Mouse (Mus musculus) thymus, postnatal 0 days (tissue): ENCODE data around the gene Fam189a2. TPM values are rescaled to one million over a fixed set of nuclear protein-coding genes. Genes with fewer than 3 reads are reported as not detected.

Experiments
- DNase-seq: peaks from one replicate; pipeline ENCODE4 v3.0.0-alpha.2; 2015; ENCODE audit warnings: low spot score
- polyA plus RNA-seq: library from polyadenylated mRNA; unstranded; fragments of >200 nt; fragmentation: Nextera tagmentation; extraction: Ambion mirVana; gene quantifications from 2 replicates; pipeline ENCODE4 v1.2.1, GENCODE M21; 2015

The Fam189a2 gene
- polyA plus RNA-seq, 1 experiment from 2014 or later = 0.44 TPM

DNA sequence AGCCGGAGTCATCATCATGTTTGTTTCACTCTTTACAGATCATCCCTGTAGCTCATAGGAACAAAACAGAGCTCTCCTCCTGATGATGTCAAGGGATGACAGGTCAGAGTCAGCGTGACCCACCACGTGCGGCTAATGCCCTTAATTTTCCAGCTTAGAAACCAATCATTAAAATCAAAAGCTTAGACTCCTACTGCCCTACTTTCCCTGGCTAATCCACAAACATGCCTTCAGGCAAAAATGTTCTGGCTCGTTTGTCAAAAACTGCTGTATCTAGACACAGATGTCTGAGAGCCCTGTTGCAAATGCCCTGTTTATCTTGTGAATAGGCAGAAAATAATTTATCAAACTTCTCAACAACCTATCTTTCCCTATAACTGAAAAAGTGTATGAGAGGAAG is 4.9 kb downstream of the Fam189a2 start:
- no peak for DNase-seq

DNA sequence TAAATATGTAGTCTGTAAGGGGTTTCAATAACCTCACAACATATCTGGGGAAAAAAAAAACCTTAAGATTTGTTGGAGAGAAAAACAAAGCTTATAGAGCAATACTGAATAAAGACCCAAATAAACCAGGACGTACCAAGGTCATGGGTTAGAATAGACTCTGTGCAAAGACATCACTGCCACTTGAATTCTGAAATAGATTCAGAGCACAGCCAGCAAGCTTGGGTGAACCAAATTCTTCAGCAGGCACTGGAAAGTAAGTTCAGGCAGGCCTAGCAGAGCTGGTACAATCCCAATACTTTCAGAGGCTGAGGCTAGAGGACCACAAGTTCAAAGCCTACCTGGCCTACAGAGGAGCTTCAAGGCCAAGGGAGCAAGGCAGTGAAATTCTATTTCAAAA is 6.2 kb downstream of the Fam189a2 start:
- no peak for DNase-seq

DNA sequence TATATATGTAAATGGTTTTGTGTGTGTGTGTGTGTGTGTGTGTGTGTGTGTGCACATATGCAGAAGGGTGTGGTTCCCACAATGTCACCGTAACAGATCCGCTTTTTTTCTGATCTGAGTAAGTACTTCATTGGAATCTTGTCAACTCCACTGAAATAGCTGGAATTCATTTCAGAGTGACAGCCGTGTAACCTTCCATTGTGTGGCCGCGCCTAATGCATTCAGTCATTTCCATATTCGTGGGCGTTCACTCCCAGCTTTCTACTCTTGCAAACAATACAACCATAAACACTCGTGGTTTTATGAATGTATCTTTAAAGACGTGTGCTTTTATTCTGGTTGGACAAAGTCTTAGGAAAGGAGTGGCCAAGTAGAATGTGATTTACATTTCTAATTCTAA is 6.7 kb downstream of the Fam189a2 start:
- no peak for DNase-seq

DNA sequence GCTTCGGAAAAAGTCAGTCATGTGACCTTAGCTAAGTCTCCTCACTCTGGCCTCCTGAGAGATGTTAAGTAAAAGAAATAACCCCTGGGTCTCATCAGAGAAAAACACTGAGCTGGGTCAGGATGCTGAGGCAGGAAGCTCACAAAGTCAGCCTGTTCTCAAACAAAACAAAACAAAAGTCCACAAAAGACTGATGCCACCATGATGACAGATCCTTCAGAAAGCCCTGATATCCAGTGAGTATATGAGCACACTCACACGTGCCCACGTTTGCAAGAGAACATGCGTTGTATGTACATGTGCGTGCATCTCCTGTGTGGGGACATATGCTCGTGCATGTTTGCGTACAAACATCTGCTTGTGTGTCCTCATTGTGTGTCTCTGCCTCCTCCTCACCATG is 7.5 kb downstream of the Fam189a2 start:
- DNase-seq = no peak

DNA sequence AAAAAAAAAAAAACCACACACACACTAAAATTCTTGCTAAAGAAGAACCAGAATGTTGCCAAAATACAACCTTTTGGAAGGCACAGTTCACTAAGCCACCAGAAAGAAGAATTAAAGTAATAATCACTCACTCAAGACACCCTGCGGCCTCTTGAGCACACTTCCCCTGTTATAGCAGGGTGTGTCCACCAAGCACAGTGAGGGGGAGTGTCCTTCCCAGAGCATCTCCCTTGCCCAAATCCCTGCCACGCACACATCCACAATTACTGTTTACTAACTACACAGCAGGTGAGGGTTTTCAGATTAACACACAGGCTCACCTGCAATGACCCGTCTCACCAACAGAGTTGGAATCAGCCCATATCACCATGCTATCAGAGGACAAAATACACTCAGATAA is 8.0 kb downstream of the Fam189a2 start:
- DNase-seq = no peak

DNA sequence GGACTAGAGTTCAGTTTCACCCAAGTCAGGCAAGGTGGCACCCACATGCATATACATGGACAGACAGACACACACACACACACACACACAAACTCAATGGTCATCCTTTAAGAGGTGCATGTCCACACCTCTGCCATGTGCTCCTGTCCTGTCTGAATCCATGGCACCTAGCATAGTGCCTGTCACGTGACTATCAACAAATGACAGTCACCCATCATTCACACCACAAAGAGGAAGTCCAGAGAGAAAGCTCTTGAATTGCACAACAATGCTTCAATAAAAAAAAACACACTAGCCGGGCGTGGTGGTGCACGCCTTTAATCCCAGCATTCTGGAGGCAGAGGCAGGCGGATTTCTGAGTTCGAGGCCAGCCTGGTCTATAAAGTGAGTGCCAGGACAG is 8.5 kb downstream of the Fam189a2 start:
- no peak for DNase-seq

DNA sequence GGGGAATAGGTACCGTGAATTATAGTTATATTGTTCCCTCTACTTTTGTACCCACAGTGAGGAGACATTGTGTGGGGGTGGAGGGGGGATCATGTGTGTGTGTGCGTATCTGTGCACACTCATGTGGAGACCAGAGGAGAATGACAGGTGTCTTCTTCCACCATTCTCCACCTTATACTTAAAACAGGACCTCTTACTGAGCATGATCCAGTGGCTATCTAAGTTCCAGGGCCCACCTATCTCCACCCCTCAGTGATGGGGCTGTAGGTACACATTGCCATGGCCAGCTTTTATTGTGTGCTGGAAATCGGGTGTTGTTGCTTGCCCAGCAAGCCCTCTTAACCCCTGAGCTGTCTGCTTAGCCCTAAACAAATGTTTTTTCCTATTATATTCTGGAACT is 10.1 kb downstream of the Fam189a2 start:
- no peak for DNase-seq

DNA sequence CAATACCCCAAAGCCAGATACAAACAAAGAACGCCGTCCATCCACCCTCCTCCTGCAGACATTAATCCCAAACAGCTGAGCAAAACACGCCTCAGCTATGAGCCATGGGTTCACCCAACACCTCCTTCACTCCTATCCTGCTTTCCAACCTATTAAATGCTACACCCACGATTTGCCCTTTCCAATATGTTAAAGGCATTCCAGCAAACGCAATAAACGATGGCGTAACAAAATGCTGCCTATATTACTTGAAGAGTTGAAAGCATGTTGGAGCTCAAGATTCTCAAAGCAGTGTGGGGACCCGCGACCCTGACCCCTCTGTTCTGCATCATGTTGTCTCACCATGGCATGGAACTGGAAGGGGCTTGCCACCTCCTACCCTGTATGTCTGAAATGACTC is 11.2 kb downstream of the Fam189a2 start:
- DNase-seq = no peak

DNA sequence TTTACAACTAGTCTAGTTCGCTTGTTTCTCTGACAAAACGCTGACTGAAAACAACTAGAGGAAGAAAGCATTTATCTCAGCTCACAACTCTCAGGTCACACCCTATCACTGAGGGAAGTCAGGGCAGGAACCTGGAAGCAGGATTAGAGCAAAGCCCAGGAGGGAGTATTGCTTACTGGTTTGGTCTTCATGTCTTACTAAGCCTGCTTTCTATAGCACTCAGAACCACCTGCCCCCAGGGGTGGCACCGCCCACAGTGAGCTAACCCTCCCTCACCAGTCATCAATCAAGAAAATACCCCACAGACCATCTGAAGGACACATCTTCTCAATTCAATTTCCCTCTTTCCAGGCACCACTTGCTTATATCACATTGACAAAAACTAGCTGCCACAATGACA is 12.4 kb downstream of the Fam189a2 start:
- no peak for DNase-seq

DNA sequence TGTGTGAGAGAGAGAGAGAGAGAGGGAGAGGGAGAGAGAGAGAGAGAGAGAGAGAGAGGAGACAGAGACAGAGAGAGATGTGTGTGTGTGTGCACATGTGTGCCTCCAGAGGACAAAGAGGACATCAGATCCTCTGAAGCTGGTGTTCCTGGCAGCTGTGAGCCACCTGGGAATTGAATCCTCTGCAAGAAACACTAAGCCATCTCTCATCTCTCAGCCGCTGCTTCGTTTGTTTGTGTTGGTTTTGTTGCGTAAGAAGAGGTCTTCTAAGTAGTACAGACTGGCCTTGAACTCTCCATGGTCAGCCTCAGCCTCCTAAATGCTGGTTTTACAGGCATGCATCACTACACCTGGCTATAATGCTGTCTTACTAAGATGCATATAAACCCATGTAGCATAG is 12.9 kb downstream of the Fam189a2 start:
- no peak for DNase-seq

DNA sequence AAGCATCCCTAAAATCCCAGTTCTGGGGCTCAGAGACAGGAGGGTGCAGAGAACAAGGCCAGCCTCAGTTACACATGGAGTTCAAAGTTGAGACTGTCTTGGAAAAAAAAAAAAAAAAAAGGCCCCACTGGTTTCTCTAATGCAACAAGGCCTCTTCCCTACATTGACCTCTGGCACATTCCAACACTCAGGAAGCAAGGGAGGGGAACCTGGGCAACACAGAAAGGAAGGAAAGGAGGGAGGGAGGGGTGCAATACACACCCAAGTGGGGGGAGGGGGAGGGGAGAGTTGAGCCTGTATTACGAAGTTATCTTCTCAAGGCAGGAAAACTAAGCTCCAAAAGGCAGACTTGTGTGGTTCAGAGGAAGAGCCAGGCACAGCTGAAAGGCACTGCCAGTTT is 13.4 kb downstream of the Fam189a2 start:
- no peak for DNase-seq

DNA sequence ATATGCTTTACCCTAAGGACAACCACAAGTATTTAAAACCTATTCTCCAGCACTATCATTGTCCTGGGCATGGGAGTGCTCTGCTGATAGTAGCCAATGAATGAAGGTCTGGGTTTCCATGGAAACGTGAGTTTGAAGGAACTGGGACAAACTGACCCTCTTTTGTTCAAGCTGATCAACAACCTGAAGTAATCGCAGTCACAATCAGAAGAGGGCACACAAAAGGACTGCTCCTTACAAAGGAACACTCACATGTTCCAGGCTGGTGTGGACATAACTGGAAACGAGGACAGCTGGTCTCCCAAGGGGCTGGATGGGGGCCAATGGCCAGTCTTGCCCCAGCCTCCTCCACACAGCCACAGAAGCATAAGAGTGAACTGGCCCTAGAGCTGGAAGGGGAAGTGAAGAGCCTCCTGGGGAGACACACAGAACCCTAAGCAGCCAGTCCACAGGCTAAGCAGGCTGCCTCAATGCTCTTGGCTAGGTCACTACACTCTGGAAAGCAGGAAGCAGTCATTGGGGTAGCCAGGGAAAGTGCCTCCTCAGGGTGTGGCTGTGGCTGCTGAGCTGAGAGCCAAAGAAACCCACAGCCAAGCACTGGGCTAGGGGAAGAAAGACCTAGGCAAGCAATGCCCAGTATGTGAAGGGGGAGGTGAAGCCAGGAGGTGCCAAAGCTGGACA is 14.0 kb downstream of the Fam189a2 start:
- DNase-seq = no peak

DNA sequence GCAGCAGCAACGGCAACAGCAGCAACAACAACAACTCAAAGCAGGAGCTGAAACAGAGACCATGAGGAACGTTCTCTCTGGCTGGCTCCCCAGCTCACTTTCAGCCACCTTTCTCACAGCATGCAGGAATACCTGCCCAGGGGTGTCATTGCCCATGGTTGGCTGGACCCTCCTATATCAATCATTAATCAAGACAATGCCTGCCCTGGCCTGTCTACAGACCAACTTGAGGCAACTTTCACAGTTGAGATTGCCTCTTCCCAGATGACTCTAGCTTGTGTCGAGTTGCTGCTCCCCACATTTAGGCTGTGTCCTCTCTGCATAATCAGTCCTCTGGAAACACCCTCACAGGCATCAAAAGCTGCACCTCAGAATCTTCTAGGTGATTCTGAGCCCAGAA is 17.6 kb downstream of the Fam189a2 start:
- DNase-seq = no peak

DNA sequence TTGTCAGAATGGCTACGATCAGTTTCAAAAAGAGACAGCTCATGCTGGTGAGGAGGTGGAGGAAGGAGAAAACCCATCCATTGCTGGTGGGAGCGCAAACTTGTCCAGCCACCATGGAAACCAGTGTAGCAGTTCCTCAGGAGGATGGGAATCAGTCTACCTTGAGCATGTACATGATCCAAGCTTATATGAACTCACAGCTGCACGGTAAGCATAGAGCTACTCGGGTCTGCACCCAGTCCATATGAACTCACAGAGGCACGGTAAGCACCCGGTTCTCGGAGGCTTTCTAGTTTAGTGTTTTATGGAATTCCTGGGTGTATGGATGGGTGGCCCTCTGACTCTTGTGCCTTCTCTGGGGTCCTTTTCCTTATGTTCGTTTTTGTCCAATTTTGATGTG is 18.3 kb downstream of the Fam189a2 start:
- no peak for DNase-seq

DNA sequence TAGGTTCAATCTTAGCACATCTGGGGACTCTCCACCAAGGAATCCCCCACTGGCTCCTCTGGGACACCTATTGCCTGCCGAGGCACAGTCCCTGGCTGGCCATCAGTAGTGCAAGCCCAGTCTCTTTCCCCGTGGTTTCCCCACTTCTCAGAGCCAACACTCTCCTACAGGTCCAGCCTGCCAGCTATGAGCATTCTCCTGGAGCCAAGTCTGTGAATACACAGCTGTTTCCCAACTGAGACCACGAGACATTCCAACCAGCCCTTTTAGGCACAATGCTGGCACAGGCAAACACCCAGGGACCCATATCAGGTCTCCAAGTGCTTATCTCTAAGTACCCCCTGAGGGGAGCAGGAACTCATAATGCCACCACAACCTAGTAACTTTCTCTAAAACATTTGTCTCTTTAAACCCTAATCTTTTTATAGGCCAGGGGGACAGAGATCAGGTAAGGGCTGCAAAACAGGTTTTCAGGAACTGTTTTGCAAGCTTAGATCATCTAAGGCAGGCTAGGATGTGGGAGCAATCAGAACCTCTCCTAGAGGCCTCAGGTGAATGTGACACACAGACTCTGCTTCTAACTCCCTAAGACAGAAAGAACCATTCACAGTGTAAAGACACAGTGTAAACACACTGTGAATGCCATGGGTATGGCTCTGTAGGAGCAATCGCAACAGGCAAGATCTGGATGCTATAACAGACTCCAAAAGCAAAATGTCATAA is 23.0 kb downstream of the Fam189a2 start:
- no peak for DNase-seq

DNA sequence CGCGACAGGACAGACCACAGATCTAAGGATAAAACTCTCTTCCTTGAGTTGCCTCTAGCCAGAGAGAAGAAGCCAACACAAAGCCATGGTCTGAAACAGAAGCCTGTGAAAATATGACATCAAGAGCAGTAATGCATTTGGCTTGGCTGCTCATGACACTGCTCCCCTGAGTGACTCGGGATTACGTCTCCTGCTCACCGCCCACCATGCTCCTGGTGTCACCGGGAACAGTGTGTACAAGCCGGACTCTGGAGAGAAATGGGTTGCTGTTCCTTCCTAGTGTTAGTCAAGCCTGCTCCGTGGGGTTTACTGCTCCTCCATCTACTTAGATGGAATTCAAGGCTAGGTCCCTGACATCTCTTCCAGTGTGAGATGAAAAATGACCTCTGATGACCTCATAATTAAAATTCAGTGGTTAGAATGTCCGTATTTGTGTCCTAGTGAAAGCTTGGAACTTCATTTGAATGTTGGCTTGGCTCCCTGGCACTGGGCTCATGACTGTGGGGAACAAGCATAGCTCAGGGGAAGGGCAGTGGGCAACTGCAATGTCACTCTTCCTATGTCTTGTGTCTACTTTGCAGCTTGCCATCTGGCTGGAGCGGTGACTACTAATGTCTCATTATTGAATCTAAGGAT is 23.7 kb downstream of the Fam189a2 start:
- DNase-seq = no peak

DNA sequence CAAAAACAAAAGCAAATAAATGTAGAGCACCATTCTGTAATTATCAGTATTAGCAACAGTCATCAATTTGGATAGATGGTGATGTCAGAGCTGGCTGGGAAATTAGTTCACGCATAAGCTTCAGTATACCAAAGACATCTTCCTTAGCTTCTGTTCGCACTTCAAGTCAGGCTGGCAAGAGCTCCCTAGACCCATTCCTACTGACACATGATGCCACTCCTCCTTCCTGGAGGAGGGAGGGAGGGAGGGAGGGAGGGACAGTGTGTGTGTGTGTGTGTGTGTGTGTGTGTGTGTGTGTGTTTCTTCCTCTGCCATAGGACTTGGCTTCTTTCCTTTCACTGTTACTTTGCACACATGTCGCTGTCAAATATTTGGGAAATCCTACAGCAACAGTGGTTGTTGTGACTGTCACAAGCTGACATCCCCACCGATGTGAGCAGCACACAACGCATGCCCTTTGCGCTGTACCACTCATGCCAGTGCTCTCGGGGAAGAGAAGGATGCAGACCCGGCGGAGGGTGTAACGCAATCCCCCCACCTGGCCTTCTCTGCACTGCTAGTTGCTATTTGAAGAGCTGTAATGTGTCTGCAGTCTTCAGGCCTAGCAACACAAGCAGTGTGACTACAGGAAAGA is 34.9 kb downstream of the Fam189a2 start:
- DNase-seq = no peak

DNA sequence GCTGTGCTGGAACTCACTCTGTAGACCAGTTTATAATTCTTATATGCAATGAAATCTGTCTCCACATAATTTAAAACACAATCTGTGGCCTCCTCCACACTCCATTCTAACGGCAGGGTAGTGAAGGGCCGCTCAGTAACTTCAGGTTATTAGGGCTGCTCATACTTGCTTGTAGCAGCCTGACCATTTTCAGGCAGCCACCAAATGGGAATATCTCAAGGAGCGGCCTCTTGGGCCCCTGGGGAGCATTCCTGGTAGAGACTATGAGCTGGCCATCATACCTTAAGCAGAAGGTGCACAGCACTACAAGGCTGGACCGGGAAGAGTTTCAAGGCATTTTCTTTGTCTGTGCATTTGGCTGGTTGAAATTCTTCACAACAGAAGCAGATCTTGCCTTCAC is 42.7 kb downstream of the Fam189a2 start:
- no peak for DNase-seq

DNA sequence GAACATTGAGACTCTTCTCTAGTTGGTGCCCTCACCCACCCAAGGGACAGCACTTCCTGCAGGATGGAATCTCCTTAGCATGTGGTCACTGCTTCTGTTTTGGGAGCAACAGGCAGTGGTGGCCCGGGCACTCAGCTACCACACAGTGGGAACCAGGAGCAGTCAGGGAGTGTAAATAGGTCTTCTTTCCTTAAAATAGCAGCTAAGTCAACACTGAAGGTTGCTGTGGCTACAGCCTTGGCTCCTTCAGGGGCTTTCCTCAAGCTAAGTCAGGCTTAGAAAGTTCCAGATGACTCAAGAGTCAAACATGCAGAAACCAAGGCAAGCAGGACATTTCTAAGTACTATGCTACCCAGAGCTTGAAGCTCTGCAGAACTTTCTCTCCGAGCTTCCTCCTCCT is 43.5 kb downstream of the Fam189a2 start:
- DNase-seq = no peak

DNA sequence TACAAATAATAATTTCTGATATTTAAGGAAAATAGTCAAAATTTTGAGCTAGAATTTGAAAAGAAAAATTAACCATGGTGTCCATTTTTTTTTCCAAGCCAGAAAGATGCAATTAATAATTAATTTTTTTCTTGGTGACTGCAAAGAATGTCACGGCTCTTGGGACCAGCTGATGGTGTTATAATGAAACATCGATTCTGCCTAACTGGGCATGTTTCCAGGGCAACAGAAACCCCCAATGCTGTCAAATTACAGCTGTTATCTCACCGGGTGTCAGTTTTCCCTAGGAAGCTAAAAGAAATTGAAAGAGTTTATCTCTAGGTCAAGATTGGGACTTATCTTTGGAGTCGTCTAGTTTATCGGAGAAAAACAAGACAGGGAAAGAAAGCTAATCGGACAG is 46.6 kb downstream of the Fam189a2 start:
- DNase-seq = no peak

DNA sequence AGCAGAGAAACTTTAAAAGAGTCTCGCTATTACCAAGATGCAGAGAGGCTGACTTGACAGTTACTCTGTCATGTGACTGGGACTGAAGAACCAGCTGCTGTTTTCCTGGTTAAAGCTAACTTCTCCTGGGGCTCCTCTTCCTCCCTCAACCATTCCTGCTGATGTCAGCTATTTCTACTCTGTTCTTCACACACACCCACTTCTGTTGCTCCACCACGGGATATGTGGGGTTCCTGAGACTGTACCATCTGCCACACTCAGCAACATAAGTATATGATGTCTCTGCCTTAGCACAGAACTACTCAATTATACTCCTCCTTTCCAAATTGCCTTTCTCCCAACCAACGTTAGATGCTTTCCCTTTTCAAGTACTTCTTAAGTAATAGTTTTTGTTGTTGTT is 50.2 kb downstream of the Fam189a2 start:
- DNase-seq = no peak

DNA sequence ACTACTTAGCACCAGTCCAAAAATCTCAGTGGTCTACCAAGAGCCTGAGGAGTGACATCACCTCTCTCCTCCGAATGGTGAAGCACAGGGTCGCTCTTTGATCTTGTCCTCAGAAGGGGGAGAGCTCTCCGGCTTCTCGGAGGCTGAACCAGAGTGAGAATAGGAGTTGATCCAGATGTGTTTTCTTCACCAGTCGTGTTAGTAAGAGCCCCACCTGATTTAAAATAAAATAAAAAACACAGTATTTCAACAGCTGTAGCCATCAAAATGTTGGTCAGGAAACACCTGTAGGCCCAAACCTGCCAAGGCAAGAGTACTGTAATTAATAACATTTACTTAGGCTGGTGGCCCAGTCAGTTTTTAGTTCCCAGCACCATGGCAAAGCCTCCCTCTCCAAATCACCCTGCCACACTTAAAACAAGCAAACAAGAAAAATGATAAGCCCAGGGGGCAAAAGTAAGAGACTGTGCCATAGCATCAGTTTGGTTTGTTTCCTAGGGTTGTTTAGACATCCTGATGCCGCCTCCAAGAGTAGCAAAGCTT is 52.8 kb downstream of the Fam189a2 start:
- DNase-seq = no peak
